Mouse (Mus musculus) left cerebral cortex, adult 2 months (tissue): ENCODE data around the gene Pcx. TPM values are rescaled to one million over a fixed set of nuclear protein-coding genes. Genes with fewer than 3 reads are reported as not detected.

Source experiments
- DNase-seq, 2 experiments: peaks; one replicate each; pipeline ENCODE4 v3.0.0; 2021 to 2022; ENCODE audit warnings: low spot score in 2 of 2, mixed read lengths in 1 of 2; ENCODE audit errors: extremely low spot score in 1 of 2
- H3K27ac ChIP-seq: fragments of 200-600 bp; 2 replicates; pipeline ENCODE4 v1.8.1; 2022
- H3K4me3 ChIP-seq: fragments of 200-600 bp; 2 replicates; pipeline ENCODE4 v1.8.1; 2022
- CTCF ChIP-seq: fragments of 200-600 bp; IDR thresholded peaks from 2 replicates; pipeline ENCODE4 v1.8.1; 2022; ENCODE audit warnings: antibody characterized with exemption, mild to moderate bottlenecking, moderate library complexity
- intact Hi-C: fragments of 180-260 bp; cut with DNase I; formaldehyde crosslinking; loops from one replicate; pipeline ENCODE4 v1.15.1; 2025
- microRNA-seq, 2 experiments: library from miRNA; unstranded; fragments of <30 nt; microRNA quantifications; one replicate each; pipeline ENCODE4 v1.2.0; 2021
- total RNA-seq, 2 experiments: library from RNA; stranded (reverse); gene quantifications; 2 replicates each; pipeline ENCODE4 v1.2.3; 2021

Gene Pcx
- total RNA-seq, 2 experiments from 2014 or later: 63.2 to 72.1 TPM

- DNase-seq: no peak
- TF ChIP-seq CTCF: no peak
- intact Hi-C loops: loop anchor here (2.0 to 5.0 kb wide), 4 partner anchors 129 to 336 kb away; partner anchors contain the start of genes Bbs1, Ccdc87, Ccs and Mrpl11
- peak overlapping the region; percentile 96 for H3K27ac ChIP-seq
- H3K4me3 ChIP-seq: peak overlapping the region; percentile 84
Measured at GRCm38 (mm10) chr19:4625829-4626535, 115.7 kb downstream of the Pcx start.

DNA sequence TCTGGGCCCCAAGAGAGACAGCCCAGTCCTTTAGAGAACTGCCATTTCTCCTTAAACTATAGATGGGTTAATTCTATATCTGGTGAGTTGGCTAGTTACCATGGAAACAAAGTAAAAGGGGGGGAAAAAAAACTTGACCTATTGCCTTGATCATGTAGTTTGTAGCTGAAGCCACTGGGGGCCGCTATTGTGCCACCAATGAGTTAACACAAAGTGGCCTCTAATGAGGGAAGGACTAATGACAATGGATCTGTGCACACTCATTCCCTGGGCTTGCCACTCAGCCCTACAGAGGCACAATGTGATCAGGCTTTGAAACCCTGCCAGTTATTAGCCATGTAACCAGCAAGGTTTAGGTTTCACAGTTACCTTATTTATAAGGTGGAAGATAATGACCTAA lies 118.5 kb downstream of the Pcx start:
- Histone ChIP-seq H3K27ac (no peak overlapping the region), H3K4me3 (no peak overlapping the region)
- TF ChIP-seq CTCF: peak; percentile 81
- peak; percentile 75 to 77 for DNase-seq
- intact Hi-C loops: loop anchor here (1.0 to 5.0 kb wide), 4 partner anchors 114 to 333 kb away; partner anchors contain the start of genes Bbs1, Ccdc87, Ccs and Mrpl11

DNA sequence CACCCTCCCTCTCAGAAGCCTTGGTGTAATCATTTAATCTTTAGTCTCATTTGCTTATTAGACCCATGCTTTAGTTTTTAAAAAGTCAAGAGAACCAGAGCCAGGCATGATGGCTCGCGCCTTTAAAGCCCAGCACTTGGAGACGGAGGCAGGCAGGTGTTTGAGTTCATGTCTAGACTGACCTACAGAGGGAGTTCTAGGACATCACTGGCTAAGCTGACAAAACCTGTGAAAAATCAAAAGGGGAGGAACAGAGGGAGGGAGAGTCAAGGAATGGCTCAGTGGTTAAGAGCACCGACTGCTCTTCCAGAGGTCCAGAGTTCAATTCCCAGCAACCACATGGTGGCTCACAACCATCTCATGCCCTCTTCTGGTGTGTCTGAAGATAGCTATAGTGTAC lies 125.7 kb downstream of the Pcx start:
- Histone ChIP-seq H3K4me3 (no peak overlapping the region), H3K27ac (no peak overlapping the region)
- intact Hi-C loops: no loop called here
- DNase-seq: no peak
- no peak; the same call in none of the 2 replicates for TF ChIP-seq CTCF

DNA sequence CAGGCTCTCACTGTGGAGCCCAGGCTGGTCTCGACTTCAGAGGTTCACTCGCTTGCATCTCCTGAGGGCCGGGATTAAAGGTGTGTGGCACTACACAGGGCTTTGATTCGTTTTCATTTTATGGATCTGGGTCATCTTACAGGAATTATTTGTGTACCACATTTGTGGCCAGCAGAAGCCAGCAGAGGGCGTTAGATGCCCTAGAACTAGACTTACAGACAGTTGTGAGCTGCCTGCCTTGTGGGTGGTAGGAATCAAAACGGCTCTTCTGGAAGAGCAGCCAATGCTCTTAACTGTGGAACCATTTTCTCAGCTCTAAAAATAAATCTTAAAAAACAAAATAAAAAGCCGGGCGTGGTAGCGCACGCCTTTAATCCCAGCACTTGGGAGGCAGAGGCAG lies 134.0 kb downstream of the Pcx start:
- TF ChIP-seq CTCF: peak; percentile 65
- Histone ChIP-seq H3K4me3 (no peak overlapping the region), H3K27ac (peak overlapping the region; percentile 29)
- intact Hi-C loops: loop anchor here (2.0 kb wide), 1 partner anchor 99 kb away; no protein-coding TSS in a partner anchor
- peak; percentile 64 to 73 for DNase-seq

DNA sequence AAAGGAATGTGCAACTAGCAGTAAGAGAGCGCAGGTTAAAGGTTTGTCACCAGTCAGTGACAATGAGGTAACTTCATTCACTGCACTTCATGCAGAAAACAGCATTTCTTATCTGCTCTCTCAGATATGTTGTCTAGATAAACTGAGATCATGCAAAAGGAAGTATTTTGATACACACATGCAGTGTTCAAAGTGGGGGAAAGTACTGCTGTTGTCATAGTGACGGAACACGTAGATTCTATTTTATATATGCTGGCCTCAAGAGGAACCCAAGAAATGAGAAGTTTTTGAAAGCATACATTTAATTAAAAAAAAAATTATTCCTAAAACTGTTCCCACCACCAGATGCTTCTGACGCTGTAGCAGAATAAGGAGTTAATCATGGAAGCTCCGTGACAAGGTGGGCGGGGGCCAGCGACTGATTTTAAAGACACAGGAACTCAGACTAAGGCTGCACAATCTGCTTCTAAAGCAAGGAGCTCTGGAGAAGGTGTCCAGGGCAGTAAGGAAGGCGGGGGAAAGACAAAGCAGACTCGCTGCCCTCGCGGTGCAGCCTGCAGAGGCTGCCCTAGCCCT lies 136.7 kb downstream of the Pcx start:
- Histone ChIP-seq H3K27ac (peak overlapping the region; percentile 84), H3K4me3 (peak overlapping the region; percentile 4; the same call in 1 of the 2 replicates)
- peak; percentile 49 to 66 for DNase-seq
- TF ChIP-seq CTCF: no peak
- intact Hi-C loops: loop anchor here (1.0 to 5.0 kb wide), 3 partner anchors 50 to 85 kb away; partner anchors contain the start of gene Sptbn2

- no peak for DNase-seq
- no peak for TF ChIP-seq CTCF
- intact Hi-C loops: no loop called here
- Histone ChIP-seq H3K4me3 (no peak overlapping the region), H3K27ac (no peak overlapping the region)
Measured at GRCm38 (mm10) chr19:4658156-4658555, 147.9 kb downstream of the Pcx start.

DNA sequence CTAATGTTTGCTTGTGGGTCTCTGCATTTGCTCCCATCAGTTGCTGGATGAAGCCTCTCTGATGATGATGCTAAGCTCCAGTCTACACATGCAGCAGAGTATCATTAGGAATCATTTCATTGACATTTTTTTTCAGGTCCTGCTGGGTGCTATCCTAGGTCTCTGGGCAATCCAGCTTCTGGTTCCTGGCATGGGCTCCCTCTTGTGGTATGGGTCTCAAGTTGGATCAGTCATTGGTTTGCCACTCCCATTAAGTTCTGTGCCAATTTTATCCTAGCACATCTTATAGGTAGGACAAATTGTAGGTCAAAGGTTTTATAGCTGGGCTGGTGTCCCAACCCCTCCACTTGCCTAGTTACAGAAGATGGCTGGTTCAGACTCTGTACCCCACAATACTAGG lies 156.5 kb downstream of the Pcx start:
- intact Hi-C loops: no loop called here
- TF ChIP-seq CTCF: peak; percentile 24
- DNase-seq: no peak
- no peak overlapping the region for H3K4me3 ChIP-seq
- no peak overlapping the region for H3K27ac ChIP-seq

GRCm38 (mm10) chr19:4670776-4671175 lies 160.5 kb downstream of the Pcx start:
- intact Hi-C loops: no loop called here
- Histone ChIP-seq H3K4me3 (no peak overlapping the region), H3K27ac (no peak overlapping the region)
- TF ChIP-seq CTCF: no peak
- no peak for DNase-seq

Small RNA genes lying within 50 kb of the gene (microRNA-seq; reads per million reads assigned to microRNA genes)
- gene Mir6986: 6.0 to 8.5 reads per million in 2 experiments

Other genes with a start within 250 kb of the Pcx start
- 10 to 100 TPM; 60.9 to 72.6 TPM for gene Ssh3, start 241.3 kb upstream of the Pcx start, total RNA-seq
- 10 to 100 TPM; 68.7 to 75.0 TPM for gene Ankrd13d, start 227.3 kb upstream of the Pcx start, total RNA-seq
- 100 to 1,000 TPM; 236 to 248 TPM for gene Grk2, start 204.2 kb upstream of the Pcx start, total RNA-seq
- gene Kdm2a, start 112.2 kb upstream of the Pcx start, total RNA-seq: 10 to 100 TPM; 73.2 to 92.3 TPM
- 1 to 10 TPM in 1 of 2 experiments, under 1 TPM in 1; 0.75 to 1.2 TPM for gene Rhod, start 71.0 kb upstream of the Pcx start, total RNA-seq
- 10 to 100 TPM; 36.8 to 39.8 TPM for gene Syt12, start 33.0 kb upstream of the Pcx start, total RNA-seq
- gene 2010003K11Rik, start 11.9 kb upstream of the Pcx start, total RNA-seq: not detected
- gene Lrfn4, start 105.2 kb downstream of the Pcx start, total RNA-seq: 10 to 100 TPM; 41.2 to 44.9 TPM
- 10 to 100 TPM; 26.4 to 30.6 TPM for gene Rce1, start 115.2 kb downstream of the Pcx start, total RNA-seq
- 1 to 10 TPM; 1.5 to 1.6 TPM for gene Gm960, start 188.2 kb downstream of the Pcx start, total RNA-seq
- 100 to 1,000 TPM; 561 to 597 TPM for gene Sptbn2, start 200.7 kb downstream of the Pcx start, total RNA-seq
- gene Rbm4b, start 246.0 kb downstream of the Pcx start, total RNA-seq: 10 to 100 TPM; 16.3 to 18.2 TPM